Mouse (Mus musculus) intestine, embryonic 16.5 days (tissue): ENCODE results near the gene Zfhx3. TPM values are rescaled to one million over a fixed set of nuclear protein-coding genes. Genes with fewer than 3 reads are reported as not detected.

ENCODE experiments used
- ATAC-seq: fragments of 200-750 bp; cut with Nextera tagmentation; 2 replicates; pipeline ENCODE4 v1.8.0; 2017; ENCODE audit warnings: moderate TSS enrichment, moderate library complexity
- H3K27ac ChIP-seq: fragments of 300-500 bp; sonication (generic); 2 replicates; pipeline ENCODE4 v1.5.1; 2014; ENCODE audit warnings: mild to moderate bottlenecking, low read length
- H3K27me3 ChIP-seq: fragments of 300-500 bp; sonication (generic); replicated peaks from 2 replicates; pipeline ENCODE4 v1.6.1; 2014; ENCODE audit warnings: low read length, control low read depth, mixed read lengths; ENCODE audit not compliant: control insufficient read depth, insufficient read depth
- H3K36me3 ChIP-seq: fragments of 300-500 bp; sonication (generic); 2 replicates; pipeline ENCODE4 v1.6.1; 2014; ENCODE audit warnings: low read length, control low read depth; ENCODE audit not compliant: control insufficient read depth, insufficient read depth
- H3K4me1 ChIP-seq: fragments of 300-500 bp; sonication (generic); 2 replicates; pipeline ENCODE4 v1.6.1; 2014; ENCODE audit warnings: low read length, control low read depth, mixed read lengths; ENCODE audit not compliant: control insufficient read depth, insufficient read depth
- H3K4me2 ChIP-seq: fragments of 300-500 bp; sonication (generic); 2 replicates; pipeline ENCODE4 v1.6.1; 2014; ENCODE audit warnings: low read depth, low read length, control low read depth
- H3K4me3 ChIP-seq: fragments of 300-500 bp; sonication (generic); 2 replicates; pipeline ENCODE4 v1.5.1; 2014; ENCODE audit warnings: mild to moderate bottlenecking, low read length
- H3K9ac ChIP-seq: fragments of 300-500 bp; sonication (generic); 2 replicates; pipeline ENCODE4 v1.6.1; 2014; ENCODE audit warnings: low read depth, low read length
- H3K9me3 ChIP-seq: fragments of 300-500 bp; sonication (generic); 2 replicates; pipeline ENCODE4 v1.6.1; 2016; ENCODE audit warnings: low read length, control low read depth; ENCODE audit not compliant: control insufficient read depth
- WGBS: fragments of 180-500 bp; shearing (Covaris S2); extraction: QIAGEN DNeasy Blood & Tissue Kit; methylation state at CpG from one replicate; pipeline ENCODE4 v1.1.7; 2014; 5-methylcytosine and 5-hydroxymethylcytosine counted together
- polyA plus RNA-seq: library from polyadenylated mRNA; unstranded; fragments of >200 nt; fragmentation: Nextera tagmentation; extraction: Ambion mirVana; gene quantifications from 2 replicates; pipeline ENCODE4 v1.2.1, GENCODE M21; 2015

The Zfhx3 gene
- polyA plus RNA-seq, 1 experiment from 2014 or later, result 6.1 TPM

DNA sequence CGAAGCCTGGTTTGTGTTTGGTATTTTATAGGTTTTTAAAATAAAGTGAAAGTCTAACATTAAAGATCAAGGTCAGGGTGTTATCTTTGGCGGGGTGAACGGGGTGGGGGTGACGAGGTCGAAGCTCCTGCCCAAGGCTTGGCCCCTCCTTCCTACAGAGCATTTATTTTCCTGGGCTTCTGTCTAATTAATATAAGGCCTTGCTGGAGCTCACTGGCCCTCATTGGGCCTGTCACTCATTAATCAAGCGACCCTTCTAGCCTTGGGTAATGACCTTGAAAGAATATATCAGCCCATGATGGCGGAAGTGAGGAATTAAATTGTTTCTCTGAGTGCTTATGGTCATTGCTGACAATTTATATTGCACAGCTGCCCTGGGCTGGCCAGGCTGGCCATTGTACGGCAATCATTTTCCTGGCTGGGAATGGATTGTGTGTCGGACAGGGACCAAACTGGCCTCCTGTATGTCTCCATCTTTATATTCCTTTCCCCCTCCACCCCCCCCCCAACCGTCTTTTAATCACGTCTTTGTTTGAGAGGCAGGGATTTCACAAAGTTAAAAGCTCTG lies 322.2 kb downstream of the Zfhx3 start:
- Histone ChIP-seq H3K9me3 (no peaks in the 10 kb centered on the region), H3K9ac (no peak overlapping the region), H3K27ac (no peak overlapping the region), H3K4me1 (no peaks in the 10 kb centered on the region), H3K27me3 (no peaks in the 10 kb centered on the region), H3K4me2 (no peak overlapping the region), H3K4me3 (no peak overlapping the region), H3K36me3 (no peaks in the 10 kb centered on the region)
- whole genome bisulfite sequencing, result 57% methylated on average over 11 of the region's 11 CpGs
- no peak for ATAC-seq

DNA sequence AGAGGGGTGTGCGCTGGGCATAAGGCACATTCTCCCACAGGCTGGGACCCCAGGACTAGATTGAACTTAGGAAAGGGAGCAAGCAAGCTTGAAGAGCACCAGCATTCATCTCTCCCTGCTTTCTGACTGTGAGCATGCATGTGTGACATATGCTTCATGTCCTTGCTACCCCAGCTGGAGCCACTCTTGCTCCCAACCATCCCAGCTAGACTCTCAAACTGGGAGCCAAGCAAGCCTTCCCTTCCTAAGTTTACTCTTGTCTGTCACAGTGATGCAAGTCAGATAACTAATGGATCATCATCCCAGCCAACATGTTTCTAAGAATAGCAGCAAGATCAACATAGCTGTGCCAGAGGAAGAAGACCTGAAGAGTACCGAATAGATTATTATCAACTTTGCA lies 335.5 kb downstream of the Zfhx3 start:
- Histone ChIP-seq H3K9ac (no peak overlapping the region), H3K4me3 (no peak overlapping the region), H3K9me3 (no peaks in the 10 kb centered on the region), H3K4me2 (no peak overlapping the region), H3K36me3 (no peaks in the 10 kb centered on the region), H3K27ac (no peak overlapping the region), H3K27me3 (no peaks in the 10 kb centered on the region), H3K4me1 (no peaks in the 10 kb centered on the region)
- no peak for ATAC-seq
- 68% methylated on average over 2 of the region's 2 CpGs for WGBS

DNA sequence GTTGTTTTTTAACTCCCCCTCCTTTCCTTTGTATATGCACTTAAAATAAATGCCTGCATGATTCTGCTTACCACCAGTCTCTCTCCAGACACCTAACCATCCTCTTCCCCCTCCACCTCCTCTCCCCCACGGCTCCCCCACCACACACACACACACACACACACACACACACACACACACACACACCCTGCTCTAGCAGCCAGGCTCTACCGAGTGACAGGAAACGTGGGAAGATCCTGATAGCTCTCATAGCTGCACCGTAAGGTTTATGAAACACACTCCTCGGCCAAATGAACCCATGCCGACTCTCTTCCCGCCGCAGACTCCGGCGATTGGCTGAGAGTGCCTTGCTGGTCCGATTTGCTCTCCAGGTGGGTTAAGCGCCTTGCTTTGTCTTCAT lies 339.5 kb downstream of the Zfhx3 start:
- 55% methylated on average over 12 of the region's 12 CpGs for WGBS
- Histone ChIP-seq H3K9me3 (no peaks in the 10 kb centered on the region), H3K4me1 (no peaks in the 10 kb centered on the region), H3K27me3 (no peaks in the 10 kb centered on the region), H3K27ac (no peak overlapping the region), H3K4me3 (no peak overlapping the region), H3K4me2 (no peak overlapping the region), H3K9ac (no peak overlapping the region), H3K36me3 (no peaks in the 10 kb centered on the region)
- ATAC-seq, result no peak

DNA sequence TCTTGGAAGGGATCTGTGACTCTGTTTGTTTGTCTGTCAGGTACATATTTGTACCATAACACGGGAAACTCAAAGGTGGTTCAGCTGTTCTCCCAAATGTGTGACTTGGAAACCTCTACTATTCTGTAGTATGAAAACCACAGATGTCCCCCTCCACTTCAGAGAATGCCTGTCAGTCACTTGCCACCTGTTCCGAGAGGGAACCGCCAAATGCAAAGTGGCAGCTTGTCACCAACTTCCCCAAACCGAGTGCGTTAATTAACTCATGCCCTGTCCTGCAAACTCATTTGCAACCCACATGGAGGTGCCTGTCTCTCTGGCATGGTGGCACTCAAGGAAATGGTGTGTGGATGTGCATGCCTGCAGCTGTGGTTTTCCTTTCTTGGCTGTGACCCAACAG lies 343.7 kb downstream of the Zfhx3 start:
- no peak overlapping the region for H3K4me3 ChIP-seq
- no peak overlapping the region for H3K27ac ChIP-seq
- no peak for ATAC-seq
- no peaks in the 10 kb centered on the region for H3K4me1 ChIP-seq
- H3K36me3 ChIP-seq, result no peaks in the 10 kb centered on the region
- no peak overlapping the region for H3K4me2 ChIP-seq
- no peak overlapping the region for H3K9ac ChIP-seq
- 78% methylated on average over 5 of the region's 5 CpGs for WGBS
- H3K9me3 ChIP-seq, result no peaks in the 10 kb centered on the region
- H3K27me3 ChIP-seq, result no peaks in the 10 kb centered on the region

DNA sequence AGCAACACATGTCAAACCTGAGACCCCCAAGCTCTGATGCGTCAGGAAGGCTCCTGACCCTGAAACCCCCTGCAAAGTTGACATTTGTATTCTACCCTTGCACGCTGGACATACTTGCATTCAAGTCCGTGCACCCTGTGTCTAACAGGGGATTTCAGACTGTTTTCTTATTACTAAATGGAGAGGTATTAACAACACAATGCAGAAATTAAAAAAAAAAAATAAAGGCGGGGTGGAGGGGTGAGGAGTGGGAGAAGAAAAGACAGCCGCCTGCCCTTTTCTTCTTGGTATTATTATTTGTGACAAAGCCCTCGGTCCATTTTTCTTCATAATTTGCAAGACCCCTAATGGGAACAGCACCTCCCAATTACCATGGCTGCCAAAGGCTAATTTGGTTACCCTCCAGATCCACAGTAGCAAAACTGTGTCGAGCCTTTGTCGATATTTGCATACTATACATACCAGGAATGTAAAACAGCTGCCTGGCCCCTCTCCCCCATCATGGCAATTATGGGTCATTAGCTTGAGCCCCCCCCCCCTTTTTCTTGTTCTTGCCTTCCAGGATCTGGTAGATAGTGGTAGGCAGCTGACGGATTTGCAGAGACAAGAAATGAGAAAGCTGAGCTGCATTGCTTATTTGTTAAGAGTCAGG lies 358.6 kb downstream of the Zfhx3 start:
- no peaks in the 10 kb centered on the region for H3K9me3 ChIP-seq
- no peak overlapping the region for H3K4me2 ChIP-seq
- WGBS, result 75% methylated on average over 9 of the region's 9 CpGs
- H3K4me3 ChIP-seq, result no peak overlapping the region
- H3K27me3 ChIP-seq, result no peaks in the 10 kb centered on the region
- H3K27ac ChIP-seq, result no peak overlapping the region
- ATAC-seq, result no peak
- H3K9ac ChIP-seq, result no peak overlapping the region
- H3K4me1 ChIP-seq, result no peaks in the 10 kb centered on the region
- no peaks in the 10 kb centered on the region for H3K36me3 ChIP-seq

DNA sequence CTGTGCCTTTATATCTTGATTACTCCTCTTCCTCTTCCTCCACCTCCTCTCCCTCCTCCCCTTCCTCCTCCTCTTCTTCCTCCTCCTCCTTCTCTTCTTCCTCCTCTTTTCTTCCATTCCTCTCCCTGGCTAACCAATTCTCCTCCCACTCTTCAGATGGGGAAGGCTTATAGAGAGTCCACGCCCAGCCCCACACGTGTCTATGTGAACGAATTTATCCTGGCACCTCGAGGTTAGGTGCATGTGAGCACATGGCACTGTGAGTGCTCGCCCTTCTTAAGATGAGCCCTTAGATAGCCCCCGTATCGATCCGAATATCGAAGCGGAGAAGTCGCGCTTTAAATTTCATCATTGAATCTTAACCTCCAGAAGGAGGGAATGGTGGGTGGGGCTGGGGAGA lies 359.2 kb downstream of the Zfhx3 start:
- Histone ChIP-seq H3K4me2 (no peak overlapping the region), H3K4me1 (no peaks in the 10 kb centered on the region), H3K27ac (no peak overlapping the region), H3K9me3 (no peaks in the 10 kb centered on the region), H3K27me3 (no peaks in the 10 kb centered on the region), H3K9ac (no peak overlapping the region), H3K4me3 (no peak overlapping the region), H3K36me3 (no peaks in the 10 kb centered on the region)
- ATAC-seq, result no peak
- 83% methylated on average over 12 of the region's 12 CpGs for WGBS

DNA sequence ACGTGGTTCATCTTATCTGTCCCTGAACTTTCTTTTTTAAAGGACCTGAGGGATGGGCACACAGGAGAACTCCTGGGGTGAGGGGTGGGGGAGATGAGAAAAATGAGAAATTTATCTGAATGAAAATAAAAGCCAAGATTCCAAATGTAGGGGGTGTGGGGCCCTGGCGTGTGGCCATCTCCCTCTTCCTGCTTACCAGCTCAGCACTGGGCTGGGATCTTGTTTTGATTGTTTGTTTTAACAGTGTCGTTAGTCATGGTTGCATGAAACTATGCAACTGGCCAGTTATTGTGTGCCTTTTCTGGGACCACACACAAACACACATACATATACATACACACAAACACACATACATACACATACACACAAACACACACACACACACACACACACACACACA lies 362.9 kb downstream of the Zfhx3 start:
- no peaks in the 10 kb centered on the region for H3K36me3 ChIP-seq
- 67% methylated on average over 3 of the region's 3 CpGs for WGBS
- no peak overlapping the region for H3K4me3 ChIP-seq

DNA sequence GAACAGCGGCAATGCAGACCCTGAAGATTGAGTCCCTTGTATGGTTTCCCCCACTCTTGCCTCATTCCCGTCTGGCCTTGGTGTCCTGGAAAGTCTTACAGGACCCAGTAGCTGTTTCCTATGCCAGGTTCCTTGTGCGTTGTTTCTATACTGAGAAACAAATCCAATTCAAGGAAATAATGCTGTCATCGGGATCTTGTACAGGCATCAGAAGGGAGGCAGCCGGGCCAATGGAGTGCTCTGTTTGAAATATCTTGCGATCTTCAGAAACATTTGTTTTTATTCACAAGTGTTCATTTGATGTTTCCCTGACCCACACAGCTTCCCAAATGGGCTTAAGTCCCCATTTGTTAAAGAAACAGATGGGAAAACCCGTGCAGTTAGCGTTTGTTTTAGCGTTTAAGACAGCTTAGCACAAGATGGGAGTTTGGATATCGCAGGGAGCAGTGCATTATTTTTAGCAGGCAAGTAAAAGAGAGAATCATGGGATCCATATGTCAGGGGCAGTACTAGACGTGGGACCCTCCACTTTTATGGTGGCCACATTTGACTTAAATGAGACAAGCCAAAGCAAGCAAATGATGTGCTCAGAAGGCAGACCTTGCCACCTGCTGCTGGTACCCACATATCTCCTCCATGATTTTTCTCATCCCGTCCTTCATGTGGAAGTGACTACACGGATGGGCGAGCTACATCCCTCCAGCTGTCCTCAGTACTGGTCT lies 367.2 kb downstream of the Zfhx3 start:
- no peak overlapping the region for H3K27ac ChIP-seq
- no peaks in the 10 kb centered on the region for H3K36me3 ChIP-seq
- 53% methylated on average over 14 of the region's 14 CpGs for WGBS
- H3K4me2 ChIP-seq, result no peak overlapping the region
- no peak overlapping the region for H3K9ac ChIP-seq
- ATAC-seq, result no peak
- H3K9me3 ChIP-seq, result no peaks in the 10 kb centered on the region
- H3K4me3 ChIP-seq, result no peak overlapping the region
- no peaks in the 10 kb centered on the region for H3K27me3 ChIP-seq
- H3K4me1 ChIP-seq, result no peaks in the 10 kb centered on the region

More for the DNA sequence above, 362.9 kb downstream of the Zfhx3 start:
- H3K9me3 ChIP-seq, result no peaks in the 10 kb centered on the region
- H3K4me1 ChIP-seq, result no peaks in the 10 kb centered on the region
- no peak overlapping the region for H3K27ac ChIP-seq
- no peaks in the 10 kb centered on the region for H3K27me3 ChIP-seq
- no peak overlapping the region for H3K4me2 ChIP-seq
- no peak for ATAC-seq
- no peak overlapping the region for H3K9ac ChIP-seq

DNA sequence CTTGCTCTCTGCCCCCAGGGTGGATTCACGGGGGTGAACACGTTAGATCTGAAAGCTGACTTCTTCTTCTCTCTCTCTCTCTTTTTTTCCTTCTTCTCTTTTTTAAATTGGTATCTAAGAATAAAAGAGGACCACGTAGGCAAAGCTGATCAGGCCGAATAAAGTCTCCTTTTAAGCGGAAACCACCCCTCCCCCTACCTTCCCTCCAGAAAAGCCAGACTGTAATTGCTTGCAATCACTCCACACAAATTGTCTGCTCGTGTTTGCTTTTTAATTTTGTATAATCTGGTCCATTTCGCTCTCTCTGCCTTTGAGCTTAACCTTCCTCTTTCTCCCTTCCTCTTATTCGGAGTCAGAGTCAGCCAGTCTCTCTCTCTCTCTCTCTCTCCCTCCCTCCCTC lies 372.6 kb downstream of the Zfhx3 start:
- Histone ChIP-seq H3K9me3 (no peaks in the 10 kb centered on the region), H3K4me1 (no peaks in the 10 kb centered on the region), H3K4me2 (no peak overlapping the region), H3K27ac (no peak overlapping the region), H3K36me3 (no peaks in the 10 kb centered on the region), H3K27me3 (no peaks in the 10 kb centered on the region), H3K9ac (no peak overlapping the region), H3K4me3 (no peak overlapping the region)
- 50% methylated on average over 8 of the region's 8 CpGs for WGBS
- no peak for ATAC-seq
